Mouse (Mus musculus) activated CD4-positive, CD25-positive, alpha-beta regulatory T cell, adult 4 months (primary cell): ENCODE data around the gene D17H6S53E. TPM values are rescaled to one million over a fixed set of nuclear protein-coding genes. Genes with fewer than 3 reads are reported as not detected.

Experiments
- ATAC-seq: one replicate; pipeline ENCODE4 v1.8.0; 2017
- polyA plus RNA-seq, 2 experiments: library from polyadenylated mRNA; unstranded; fragments of 100-300 nt; shearing (Covaris generic); gene quantifications; one replicate each; pipeline ENCODE4 v1.2.1; 2017

Gene D17H6S53E
- polyA plus RNA-seq = 10 to 100 TPM; 22.6 to 26.3 TPM

DNA sequence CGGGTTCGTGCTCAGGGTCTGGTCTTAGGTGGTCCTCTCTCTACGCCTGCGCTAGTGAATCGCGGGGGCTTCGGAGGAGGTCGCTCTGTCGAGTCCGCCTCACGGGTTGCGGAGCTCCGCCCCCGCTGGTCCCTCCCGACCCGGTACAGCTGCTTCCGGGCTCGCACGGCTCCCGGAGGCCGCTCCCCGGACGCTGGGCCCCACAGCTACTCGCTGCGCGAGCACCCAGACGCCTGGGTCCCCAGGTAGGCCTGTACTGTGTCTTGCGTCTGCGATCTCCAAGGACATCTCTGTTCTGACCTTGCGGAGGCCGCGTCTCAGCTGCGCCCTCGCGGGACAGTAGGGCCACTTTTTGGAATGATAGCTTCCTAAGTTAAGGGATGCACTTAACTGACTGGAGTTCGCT, at the start of gene D17H6S53E:
Gene D17H6S53E, plus strand, starts transcription at position 168 of the 406 bp plus-strand sequence.
- peak; percentile 47 for ATAC-seq

DNA sequence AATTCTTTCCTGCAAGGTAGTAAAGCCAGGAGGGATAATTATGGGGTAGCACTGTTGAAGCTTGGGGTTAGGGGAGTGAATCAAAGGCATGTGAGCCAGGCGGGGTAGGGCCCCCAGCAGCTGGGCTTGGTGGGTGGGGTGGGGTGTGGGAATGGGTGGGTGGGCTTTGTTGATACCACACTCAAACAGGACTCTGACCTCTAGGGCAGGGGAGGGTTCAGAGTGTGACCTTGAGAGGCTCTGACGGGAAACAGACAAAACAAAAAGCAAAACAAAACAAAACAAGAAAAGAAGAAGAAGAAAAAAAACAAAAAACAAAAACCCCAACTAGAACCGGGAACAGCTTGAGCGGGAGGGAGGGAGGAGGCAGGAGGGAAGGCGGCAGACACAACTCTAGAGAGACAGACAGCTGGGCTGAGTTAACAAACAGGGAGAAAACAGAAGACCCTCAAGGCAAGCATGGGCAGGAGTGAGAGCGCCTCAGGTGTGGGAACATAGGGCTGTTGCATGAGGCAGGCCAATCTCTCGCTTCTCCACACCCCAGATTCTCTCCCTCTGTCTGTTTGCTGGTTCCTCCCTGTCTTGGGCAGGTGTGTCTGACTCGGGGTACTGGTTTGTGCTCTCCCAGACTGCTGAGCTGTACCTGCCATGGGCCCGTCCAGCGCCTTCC, 49.5 kb upstream of the D17H6S53E start, which contains the start of gene Ly6g6e:
Gene Ly6g6e, plus strand, starts transcription at position 396 of the 670 bp plus-strand sequence.
- no peak for ATAC-seq

DNA sequence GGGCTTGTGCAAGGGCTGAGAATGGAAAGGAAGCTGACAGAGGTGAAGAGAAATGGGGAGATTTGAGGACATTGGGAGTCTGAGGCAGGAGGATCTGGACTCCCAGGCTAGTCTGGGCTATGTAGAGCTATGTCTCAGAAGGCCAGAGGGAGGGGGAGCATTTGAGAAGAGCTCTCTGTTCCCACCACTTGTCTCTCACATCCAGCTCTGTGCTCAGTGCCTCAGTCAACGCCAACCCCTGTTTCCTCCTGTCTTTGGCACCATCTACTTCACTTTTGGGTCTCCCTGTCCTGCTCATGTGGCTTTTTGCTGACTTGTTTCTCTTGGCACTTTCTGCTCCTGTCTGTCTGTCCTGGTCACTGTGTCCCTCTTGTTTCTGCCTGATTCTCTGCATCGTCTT, 48.9 kb upstream of the D17H6S53E start:
- no peak for ATAC-seq

DNA sequence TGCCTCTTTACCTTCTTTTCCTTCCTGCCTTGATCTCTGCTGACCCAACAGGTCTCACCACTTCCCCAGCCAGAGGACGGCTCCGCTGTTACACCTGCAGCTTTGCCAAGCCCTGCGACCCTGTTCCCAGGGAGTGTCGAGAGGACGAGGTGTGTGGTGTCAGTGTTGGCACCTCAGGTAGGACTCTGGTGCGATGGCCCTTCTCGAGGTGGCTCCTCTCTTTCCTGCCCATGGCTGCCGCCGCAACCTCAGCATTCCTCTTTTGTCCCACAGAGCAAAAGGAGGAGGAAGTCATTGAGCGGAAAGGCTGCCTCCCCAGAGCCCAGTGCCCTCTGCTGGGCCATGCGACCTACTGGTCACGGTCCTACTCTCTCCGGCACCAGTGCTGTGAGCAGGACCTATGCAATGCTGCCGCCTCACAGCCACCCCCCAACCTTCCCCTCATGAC, 48.4 kb upstream of the D17H6S53E start, which contains the start of gene Ly6g6d:
Gene Ly6g6d, minus strand, starts transcription at position 280 of the 448 bp plus-strand sequence.
- no peak for ATAC-seq

DNA sequence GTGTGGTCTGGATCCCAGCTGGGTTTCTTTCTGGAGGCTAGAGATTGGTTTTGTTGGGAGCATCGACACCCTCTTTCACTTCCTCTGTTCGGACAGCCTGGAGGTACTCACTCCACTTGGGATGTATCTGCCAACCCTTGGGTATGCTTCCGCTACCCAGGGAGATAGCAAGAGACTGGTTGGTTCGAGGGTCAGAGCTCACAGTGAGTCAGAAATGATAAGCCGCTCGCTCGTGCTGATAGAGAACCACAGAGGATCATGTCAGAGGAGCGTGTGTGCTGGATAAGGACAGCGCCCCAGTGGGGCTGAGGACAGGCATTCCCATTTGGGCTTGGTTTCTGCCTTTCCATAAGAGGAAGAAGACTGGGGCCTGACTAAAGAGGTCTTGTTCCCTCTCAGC, 46.4 kb upstream of the D17H6S53E start:
- ATAC-seq = no peak

- no peak for ATAC-seq
Observed at GRCm38 (mm10) chr17:35080248-35080647, 45.9 kb upstream of the D17H6S53E start.

- ATAC-seq = no peak
Observed at GRCm38 (mm10) chr17:35080710-35081109, 45.5 kb upstream of the D17H6S53E start.

DNA sequence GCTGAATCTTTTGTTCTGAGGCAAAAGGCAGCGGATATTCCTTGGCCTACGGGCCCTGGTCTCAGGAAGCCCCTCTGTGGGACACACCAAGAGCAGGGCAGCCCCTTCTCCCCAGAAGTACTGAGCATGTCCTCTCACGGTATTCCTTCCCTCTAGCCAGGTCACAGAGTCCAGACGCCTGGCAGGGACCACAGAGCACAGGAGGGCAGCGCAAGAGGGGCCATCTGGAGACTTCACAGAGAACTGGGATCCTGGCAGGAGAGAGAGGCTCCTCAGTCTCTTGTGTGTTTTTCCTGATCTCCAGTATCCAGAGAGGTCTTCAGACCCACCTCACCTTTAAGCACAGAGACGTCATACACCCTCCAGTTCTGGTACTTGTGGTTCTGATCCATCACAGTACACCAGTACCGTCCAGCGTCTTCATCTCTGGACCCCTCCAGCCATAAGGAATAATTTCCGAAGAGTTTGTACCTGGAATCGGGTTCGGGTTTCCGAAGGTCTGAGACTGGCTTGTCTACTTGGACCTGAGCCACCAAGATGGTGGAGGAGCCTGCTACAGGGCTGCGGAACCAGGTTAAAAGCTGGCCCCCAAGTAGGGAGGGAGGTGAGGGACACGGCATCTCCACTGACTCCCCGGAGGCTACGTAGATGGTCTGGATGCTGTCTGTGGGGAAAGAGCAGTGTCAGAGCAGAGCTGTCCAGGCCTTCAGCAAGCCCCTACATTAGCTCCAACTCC, 43.2 kb upstream of the D17H6S53E start:
- no peak for ATAC-seq

- ATAC-seq = no peak
Observed at GRCm38 (mm10) chr17:35083929-35084497, 42.2 kb upstream of the D17H6S53E start.

DNA sequence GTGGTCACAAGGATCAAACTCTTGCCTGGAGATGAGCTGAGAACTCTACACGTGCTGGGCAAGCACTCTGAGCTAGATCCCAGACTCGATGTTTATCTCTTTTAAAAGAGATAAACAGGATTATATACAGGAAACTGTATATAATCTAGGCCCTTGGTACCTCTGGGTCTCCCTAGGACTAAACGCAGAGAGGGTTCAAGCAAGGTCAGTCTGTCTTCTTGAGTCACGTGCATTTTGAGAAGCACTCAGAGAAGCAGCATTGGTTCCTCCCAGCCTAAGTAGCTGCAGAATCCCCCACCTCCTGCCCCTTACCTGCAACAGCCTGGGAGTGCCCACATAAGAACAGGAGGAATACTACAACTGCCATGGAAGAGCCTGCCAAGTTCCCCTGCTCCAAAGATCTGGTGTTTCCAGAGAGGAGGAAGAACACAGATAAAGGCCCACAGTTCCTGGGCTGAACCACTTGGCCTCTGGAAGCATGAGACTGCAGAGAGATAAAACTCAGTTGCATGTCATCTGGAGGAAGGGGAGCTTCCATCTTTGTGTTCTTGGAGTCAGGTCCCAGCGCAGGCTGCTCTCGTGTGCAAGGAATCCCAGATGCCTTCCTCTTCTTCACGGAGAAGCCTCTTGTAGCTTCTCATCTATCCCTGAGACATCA, 40.8 kb upstream of the D17H6S53E start, which contains the start of gene Ly6g6f:
Gene Ly6g6f, minus strand, starts transcription at position 403 of the 658 bp plus-strand sequence.
- ATAC-seq = no peak

DNA sequence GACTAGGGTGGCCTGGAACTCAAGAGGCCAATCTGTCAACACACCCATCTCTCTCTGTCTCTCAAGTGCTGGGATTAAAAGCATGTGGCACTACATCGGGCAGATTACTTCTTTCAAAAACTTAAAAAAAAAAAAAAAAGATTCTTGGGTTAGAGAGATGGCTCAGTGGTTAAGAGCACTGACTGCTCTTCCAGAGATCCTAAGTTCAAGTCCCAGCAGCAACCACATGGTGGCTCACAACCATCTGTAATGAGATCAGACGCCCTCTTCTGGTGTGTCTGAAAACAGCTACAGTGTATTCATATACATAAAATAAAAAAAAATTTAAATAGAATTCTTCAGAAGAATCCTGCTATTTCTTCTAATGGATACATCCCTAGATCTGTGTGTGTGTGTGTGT, 38.0 kb upstream of the D17H6S53E start:
- no peak for ATAC-seq

GRCm38 (mm10) chr17:35088825-35089644, 37.1 kb upstream of the D17H6S53E start, which contains the start of gene Abhd16a:
Gene Abhd16a (plus strand): TSS chr17:35089263.
- peak; percentile 93 for ATAC-seq

- no peak for ATAC-seq
Observed at GRCm38 (mm10) chr17:35090166-35090932, 35.8 kb upstream of the D17H6S53E start.

DNA sequence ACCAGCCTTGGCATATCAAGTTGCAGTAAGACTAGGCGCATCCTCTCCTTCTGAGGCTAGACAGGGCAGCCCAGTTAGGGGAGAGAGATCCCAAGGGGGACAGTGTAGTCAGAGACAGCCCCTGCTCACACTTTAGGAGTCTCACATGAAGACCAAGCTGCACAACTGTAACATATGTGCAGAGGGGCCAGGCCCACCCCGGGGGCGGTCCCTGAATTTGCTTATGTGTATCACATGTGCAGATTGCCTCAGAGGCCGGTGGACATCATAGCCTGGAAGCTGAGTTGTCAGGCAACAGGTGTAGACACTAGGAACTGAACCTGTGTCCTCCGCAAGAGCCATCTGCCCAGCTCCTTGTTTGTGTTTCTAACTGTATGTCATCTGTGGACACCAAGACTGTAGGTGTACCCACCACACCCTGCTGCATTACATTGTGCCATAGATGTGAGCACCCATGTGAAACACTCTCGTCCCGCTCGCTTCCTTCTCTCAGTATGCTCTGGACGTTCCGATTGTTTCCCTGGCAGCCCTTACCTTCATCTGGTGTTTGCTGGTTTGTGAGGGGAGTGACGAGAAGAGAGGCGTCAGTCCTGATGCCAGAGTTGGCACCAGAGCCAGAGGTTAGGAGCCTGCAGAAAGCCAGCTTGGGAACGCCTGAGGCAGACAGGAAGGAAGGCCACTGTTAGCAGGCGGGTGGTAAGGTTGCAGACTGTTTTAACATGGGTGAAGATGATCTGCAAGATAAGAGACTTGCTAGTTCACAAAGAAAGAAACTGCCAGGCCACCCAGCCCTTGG, 33.6 kb upstream of the D17H6S53E start:
- no peak for ATAC-seq

GRCm38 (mm10) chr17:35094475-35095365, 31.5 kb upstream of the D17H6S53E start:
- ATAC-seq = no peak

DNA sequence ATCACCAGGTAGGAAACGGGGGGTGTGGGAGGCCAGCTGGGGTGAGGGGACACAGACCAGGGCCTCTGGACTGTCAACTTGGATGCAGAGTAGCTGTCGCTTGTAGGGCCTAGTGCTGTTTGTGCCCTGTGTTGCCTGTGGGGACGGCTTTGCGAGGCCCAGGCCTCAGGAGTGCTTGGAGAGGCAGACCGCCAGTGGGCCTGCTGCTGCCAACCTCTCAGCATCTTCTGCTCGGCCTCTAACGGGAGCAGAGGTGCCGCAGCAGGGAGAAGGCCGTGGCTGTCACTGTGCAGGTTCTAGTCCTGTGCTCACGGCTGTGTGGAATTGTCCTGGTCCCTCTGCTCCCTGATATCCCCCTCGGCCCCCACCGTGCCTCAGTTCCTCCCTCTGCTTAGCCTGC, 29.6 kb upstream of the D17H6S53E start:
- no peak for ATAC-seq

DNA sequence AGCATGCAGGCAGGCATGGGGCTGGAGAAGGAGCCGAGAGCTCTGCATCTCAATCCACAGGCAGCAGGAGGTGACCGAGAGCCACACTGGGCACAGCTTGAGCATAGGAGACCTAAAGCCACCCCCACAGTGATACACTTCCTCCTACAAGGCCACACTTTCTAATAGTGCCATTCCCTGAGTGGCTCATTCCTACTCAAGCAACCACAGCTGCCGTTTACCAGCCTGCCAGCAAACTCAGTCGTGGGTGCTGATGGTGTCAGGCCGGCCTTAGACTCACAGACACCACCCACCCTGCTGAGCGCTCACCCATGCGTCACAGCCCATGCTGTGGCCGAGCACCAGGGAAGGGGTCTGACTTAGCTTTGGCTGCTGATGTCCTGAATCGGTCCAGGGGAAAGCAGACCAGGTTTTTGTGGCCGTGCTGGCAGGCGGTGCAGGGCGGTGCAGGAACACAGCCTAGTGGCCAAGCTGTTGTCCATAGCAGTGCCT, 29.0 kb upstream of the D17H6S53E start:
- no peak for ATAC-seq

DNA sequence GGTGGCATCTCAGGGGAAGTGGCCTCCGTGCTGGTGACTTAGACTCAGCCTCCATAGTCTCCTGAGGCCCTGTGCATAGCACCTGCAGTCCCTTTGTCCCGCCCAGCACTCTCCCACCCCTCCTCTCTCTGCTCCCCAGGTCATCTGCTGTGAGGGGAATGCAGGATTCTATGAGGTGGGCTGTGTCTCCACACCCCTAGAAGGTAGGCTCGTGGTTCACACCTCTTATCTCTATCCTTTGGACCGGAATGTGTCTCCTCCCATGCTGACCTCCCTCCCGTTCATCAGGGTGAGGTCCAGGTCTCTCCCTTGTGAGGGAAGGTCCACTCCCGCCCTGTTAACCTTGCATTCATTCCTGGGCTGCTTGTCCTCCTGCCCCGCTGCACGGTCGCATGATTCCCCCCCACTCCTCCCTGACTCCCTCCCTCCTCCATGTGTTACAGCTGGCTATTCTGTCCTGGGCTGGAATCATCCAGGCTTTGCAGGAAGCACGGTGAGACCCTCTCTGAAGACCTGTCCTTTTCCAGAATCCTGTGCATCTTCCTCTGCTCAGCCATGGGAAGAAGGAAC, 25.9 kb upstream of the D17H6S53E start:
- ATAC-seq = no peak

- no peak for ATAC-seq
Observed at GRCm38 (mm10) chr17:35101161-35101560, 25.0 kb upstream of the D17H6S53E start.
